ENCODE assay signal across 8 mouse cellular contexts in genomic region chr13:51170215-51170614, GRCm38 (mm10). TPM values are rescaled to one million over a fixed set of nuclear protein-coding genes. Genes with fewer than 3 reads are reported as not detected.
A peak's percentile ranks its signal among the peaks of the same experiment; 100 is the strongest.
DNase-seq lines count a peak whose midpoint lies in the region; ATAC-seq and TF ChIP-seq lines count a peak whose summit lies in the region.

No protein-coding gene starts in this region.

- H3K4me1 ChIP-seq in kidney, adult 2 months (ENCODE audit: control insufficient read depth, insufficient read depth, low read length) = 0 out of 2 replicates have a peak, but pooled peaks cover 2% of the 10 kb centered on the region
- H3K4me1 ChIP-seq in heart, embryonic 13.5 days = peaks cover 31% of the 10 kb centered on the region
- peaks cover 24% of the 10 kb centered on the region for H3K4me1 ChIP-seq in limb, embryonic 13.5 days
- no peaks in the 10 kb centered on the region; the same call in 1 of the 2 replicates for H3K4me1 ChIP-seq in midbrain, postnatal 0 days (ENCODE audit: insufficient read depth, low read length)

- H3K27ac ChIP-seq in kidney, adult 2 months (ENCODE audit: insufficient read depth, low read depth, low read length) = no peak overlapping the region
- H3K27ac ChIP-seq in heart, embryonic 13.5 days (replicated peaks) = 0 out of 2 replicates have a peak overlapping the region, but pooled peaks have one; percentile 0
- H3K27ac ChIP-seq in limb, embryonic 13.5 days = no peak overlapping the region
- H3K27ac ChIP-seq in midbrain, postnatal 0 days (ENCODE audit: low read depth, low read length) = no peak overlapping the region

- peak overlapping the region; percentile 100 for H3K4me2 ChIP-seq in heart, embryonic 13.5 days
- H3K4me2 ChIP-seq in limb, embryonic 13.5 days (replicated peaks) = peak overlapping the region; percentile 85
- peak overlapping the region; percentile 87 for H3K4me2 ChIP-seq in midbrain, postnatal 0 days (ENCODE audit: low read depth, low read length, poor library complexity, severe bottlenecking)

- no peak for TF ChIP-seq CTCF in kidney, adult 2 months (conservative IDR thresholded peaks at IDR 0.05; ENCODE audit: insufficient read depth, insufficient read length, low read depth, low read length)
- TF ChIP-seq CTCF in midbrain, postnatal 0 days (IDR thresholded peaks at IDR 0.05) = no peak

- H3K9me3 ChIP-seq in heart, embryonic 13.5 days = no peaks in the 10 kb centered on the region; the same call in 1 of the 2 replicates
- peaks cover 4% of the 10 kb centered on the region; the same call in 1 of the 2 replicates for H3K9me3 ChIP-seq in limb, embryonic 13.5 days
- H3K9me3 ChIP-seq in midbrain, postnatal 0 days (ENCODE audit: low read length) = no peaks in the 10 kb centered on the region

- no peak for ATAC-seq in heart, embryonic 13.5 days (ENCODE audit: extremely low read depth, insufficient number of reproducible peaks, low FRiP score, low TSS enrichment)
- no peak for ATAC-seq in limb, embryonic 13.5 days (ENCODE audit: low FRiP score, low read depth)
- 0 out of 2 replicates have a peak, but pooled peaks have one; percentile 10 for ATAC-seq in midbrain, postnatal 0 days (ENCODE audit: low FRiP score)

- H3K36me3 ChIP-seq in kidney, adult 2 months (ENCODE audit: control insufficient read depth, insufficient read depth, low read length) = no peaks in the 10 kb centered on the region
- H3K36me3 ChIP-seq in heart, embryonic 13.5 days = no peaks in the 10 kb centered on the region
- H3K36me3 ChIP-seq in limb, embryonic 13.5 days = no peaks in the 10 kb centered on the region
- no peaks in the 10 kb centered on the region for H3K36me3 ChIP-seq in midbrain, postnatal 0 days (ENCODE audit: insufficient read depth, low read length)

- DNase-seq in kidney, adult 2 months = peak; percentile 16
- DNase-seq in kidney, postnatal 36 days = no peak
- no peak for DNase-seq in midbrain, postnatal 0 days (ENCODE audit: low spot score)
- DNase-seq in left cerebral cortex, adult 11 months (ENCODE audit: low spot score) = no peak
- DNase-seq in cerebellum, postnatal 4 days (ENCODE audit: low spot score in 2 of 2) = no peak
- DNase-seq in gastrocnemius, postnatal 25 days = no peak

- no peak for TF ChIP-seq POLR2A in kidney, adult 2 months (IDR thresholded peaks at IDR 0.05; ENCODE audit: low read depth, low read length)

- peak overlapping the region; percentile 79 for H3K9ac ChIP-seq in heart, embryonic 13.5 days
- H3K9ac ChIP-seq in limb, embryonic 13.5 days = 0 out of 2 replicates have a peak overlapping the region, but pooled peaks have one; percentile 70
- H3K9ac ChIP-seq in midbrain, postnatal 0 days (replicated peaks; ENCODE audit: low read length, poor library complexity, severe bottlenecking) = no peak overlapping the region

- 38% methylated on average over 11 of the region's 11 CpGs for WGBS in kidney, adult 2 months
- WGBS in heart, embryonic 13.5 days = 16% methylated on average over 11 of the region's 11 CpGs
- whole genome bisulfite sequencing in limb, embryonic 13.5 days = 41% methylated on average over 11 of the region's 11 CpGs
- 38% methylated on average over 11 of the region's 11 CpGs for WGBS in midbrain, postnatal 0 days

- H3K27me3 ChIP-seq in kidney, adult 2 months (replicated peaks; ENCODE audit: control insufficient read depth, insufficient read depth, low read length) = no peaks in the 10 kb centered on the region
- H3K27me3 ChIP-seq in heart, embryonic 13.5 days (replicated peaks) = peaks cover 22% of the 10 kb centered on the region
- peaks cover 13% of the 10 kb centered on the region for H3K27me3 ChIP-seq in limb, embryonic 13.5 days
- H3K27me3 ChIP-seq in midbrain, postnatal 0 days (ENCODE audit: insufficient read depth, low read length) = peaks cover 10% of the 10 kb centered on the region; the same call in 1 of the 2 replicates

- H3K4me3 ChIP-seq in kidney, adult 2 months (ENCODE audit: insufficient read depth, low read depth, low read length) = no peak overlapping the region
- peak overlapping the region; percentile 63 for H3K4me3 ChIP-seq in heart, embryonic 13.5 days
- peak overlapping the region; percentile 48 for H3K4me3 ChIP-seq in limb, embryonic 13.5 days
- H3K4me3 ChIP-seq in midbrain, postnatal 0 days (ENCODE audit: low read depth, low read length) = peak overlapping the region; percentile 52

RNA-seq across cellular contexts. Expression of gene Nxnl2, which starts 0.6 kb away (rescaled TPM):
- 0.53 and 0.69 TPM in 2 replicates for polyA plus RNA-seq in kidney, adult 2 months (2012; rRNA removed)
- 1.4 and 1.5 TPM in 2 replicates for polyA plus RNA-seq in heart, embryonic 13.5 days (2015; fragmentation: Nextera tagmentation; extraction: Ambion mirVana)
- 10.0 and 11.3 TPM in 2 replicates for polyA plus RNA-seq in limb, embryonic 13.5 days (2015; fragmentation: Nextera tagmentation; extraction: Ambion mirVana)
- 3.4 and 6.7 TPM in 2 replicates for total RNA-seq in midbrain, postnatal 0 days (2014; rRNA removed)
- 8.3 and 9.3 TPM in 2 replicates for polyA plus RNA-seq in midbrain, postnatal 0 days (2015; fragmentation: Nextera tagmentation; extraction: Ambion mirVana)
- not detected for total RNA-seq in gastrocnemius, postnatal 25 days (2021)
